Mouse (Mus musculus) forebrain, embryonic 16.5 days (tissue): ENCODE measurements at regions not wholly inside any gene's neighbourhood (a gene's known extent, or its start where the extent isn't known, plus 50 kb on each side); places are given as distances from the start of the nearest gene placed in this dataset.

Source experiments
- ATAC-seq: fragments of 200-750 bp; cut with Nextera tagmentation; 2 replicates; pipeline ENCODE4 v1.8.0; 2017; ENCODE audit warnings: mild to moderate bottlenecking, moderate library complexity
- H3K27ac ChIP-seq: fragments of 300-500 bp; sonication (generic); 2 replicates; pipeline ENCODE4 v1.5.1; 2014; ENCODE audit warnings: low read length, control low read depth
- H3K27me3 ChIP-seq: fragments of 300-500 bp; sonication (generic); replicated peaks from 2 replicates; pipeline ENCODE4 v1.6.1; 2014; ENCODE audit warnings: low read length; ENCODE audit not compliant: control insufficient read depth, insufficient read depth
- H3K36me3 ChIP-seq: fragments of 300-500 bp; sonication (generic); 2 replicates; pipeline ENCODE4 v1.6.1; 2014; ENCODE audit not compliant: control insufficient read depth, insufficient read depth
- H3K4me1 ChIP-seq: fragments of 300-500 bp; sonication (generic); replicated peaks from 2 replicates; pipeline ENCODE4 v1.6.1; 2014; ENCODE audit warnings: low read length; ENCODE audit not compliant: control insufficient read depth, insufficient read depth
- H3K4me2 ChIP-seq: fragments of 300-500 bp; sonication (generic); 2 replicates; pipeline ENCODE4 v1.6.1; 2014; ENCODE audit warnings: mild to moderate bottlenecking, low read length, control low read depth
- H3K4me3 ChIP-seq: fragments of 300-500 bp; sonication (generic); replicated peaks from 2 replicates; pipeline ENCODE4 v1.5.1; 2014; ENCODE audit warnings: mild to moderate bottlenecking, low read length, control low read depth
- H3K9ac ChIP-seq: fragments of 300-500 bp; sonication (generic); replicated peaks from 2 replicates; pipeline ENCODE4 v1.6.1; 2014; ENCODE audit warnings: low read depth, low read length, control low read depth
- H3K9me3 ChIP-seq: fragments of 300-500 bp; sonication (generic); 2 replicates; pipeline ENCODE4 v1.6.1; 2016; ENCODE audit warnings: low read length; ENCODE audit not compliant: control insufficient read depth
- WGBS: fragments of 180-500 bp; shearing (Covaris S2); extraction: QIAGEN DNeasy Blood & Tissue Kit; methylation state at CpG from one replicate; pipeline ENCODE4 v1.1.7; 2014; 5-methylcytosine and 5-hydroxymethylcytosine counted together

DNA sequence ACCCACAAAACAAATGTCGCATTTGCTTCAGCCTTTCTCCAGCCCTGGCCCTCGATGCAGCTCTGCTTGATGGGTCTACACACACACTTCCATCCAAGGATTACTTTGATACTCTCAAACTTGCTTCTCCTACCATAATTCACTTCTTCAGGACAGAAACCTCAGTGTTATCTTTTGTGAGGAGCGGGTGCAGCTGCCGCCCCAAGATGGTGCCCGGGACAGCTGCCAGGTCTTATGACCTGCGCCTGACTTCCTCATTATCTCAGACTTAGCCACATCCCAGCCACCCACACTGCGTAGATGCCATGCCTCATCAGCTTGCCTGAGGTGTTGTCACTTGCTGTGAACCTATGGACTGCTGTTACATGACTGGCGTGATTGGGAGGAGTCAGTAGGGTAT is 762.5 kb downstream of the Rfpl4b start:
- Histone ChIP-seq H3K9ac (no peak overlapping the region), H3K9me3 (peaks cover 14% of the 10 kb centered on the region), H3K4me3 (no peak overlapping the region), H3K36me3 (no peaks in the 10 kb centered on the region), H3K27ac (no peak overlapping the region), H3K27me3 (no peaks in the 10 kb centered on the region), H3K4me1 (no peaks in the 10 kb centered on the region), H3K4me2 (no peak overlapping the region)
- no peak for ATAC-seq
- 85% methylated on average over 8 of the region's 8 CpGs for WGBS

DNA sequence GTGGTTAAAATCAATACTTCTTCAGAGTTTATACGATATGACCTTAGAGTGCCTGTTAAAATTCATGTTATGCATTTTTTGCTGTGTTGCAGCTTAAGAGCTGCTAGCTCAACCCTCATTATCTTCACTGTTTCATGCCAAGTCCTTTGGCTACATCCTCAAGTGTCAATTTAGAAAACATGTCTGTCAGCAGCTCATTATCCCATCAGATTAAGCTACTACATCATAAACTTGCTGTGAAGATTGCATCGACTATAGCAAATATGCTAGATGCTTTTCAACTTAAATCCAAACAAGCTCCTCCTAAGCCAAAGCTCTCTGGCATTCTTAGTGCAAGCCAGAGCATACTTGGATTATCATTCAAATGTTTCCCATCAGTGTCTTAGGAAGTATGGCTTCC is 811.1 kb downstream of the Rfpl4b start:
- Histone ChIP-seq H3K9ac (no peak overlapping the region), H3K9me3 (no peaks in the 10 kb centered on the region), H3K4me2 (no peak overlapping the region), H3K27ac (no peak overlapping the region), H3K36me3 (no peaks in the 10 kb centered on the region), H3K4me1 (no peaks in the 10 kb centered on the region; the same call in 1 of the 2 replicates), H3K4me3 (no peak overlapping the region), H3K27me3 (no peaks in the 10 kb centered on the region)
- 25% methylated on average over 2 of the region's 2 CpGs for WGBS
- peak; percentile 91 for ATAC-seq

DNA sequence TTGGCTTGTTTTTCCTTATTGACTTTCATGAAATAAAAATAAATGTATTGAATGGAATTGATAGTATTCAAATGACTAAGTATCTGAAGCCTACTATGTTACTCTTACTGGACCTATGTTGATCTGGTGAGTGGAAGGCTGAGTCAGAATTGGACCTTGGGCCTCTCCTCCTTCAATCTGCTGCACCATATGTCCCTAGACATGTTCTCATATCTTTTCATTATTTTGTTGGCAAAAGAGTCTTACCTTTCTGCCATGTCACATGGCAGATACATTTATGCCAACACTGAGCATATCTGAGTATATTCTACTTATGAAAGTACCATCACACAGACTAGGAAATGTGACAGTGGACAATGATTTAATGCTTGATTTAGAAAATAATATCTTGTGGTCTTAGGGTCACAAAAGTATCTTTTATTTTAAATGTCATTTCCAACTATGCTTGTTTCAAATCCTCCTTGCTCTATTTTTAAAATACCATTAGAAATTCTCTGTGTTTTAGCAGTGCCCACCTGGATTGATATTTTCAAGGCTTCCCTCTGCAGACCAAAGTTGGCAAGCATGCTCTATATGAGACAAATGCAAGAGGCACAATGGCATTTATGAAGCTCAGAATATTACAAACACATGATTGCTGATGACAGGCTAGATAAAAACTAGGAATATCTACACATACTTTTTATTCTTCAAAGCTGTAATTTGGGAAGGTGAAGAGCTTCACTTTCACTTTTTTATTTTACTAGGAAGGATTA is 825.7 kb downstream of the Rfpl4b start:
- H3K4me2 ChIP-seq: no peak overlapping the region
- no peaks in the 10 kb centered on the region for H3K36me3 ChIP-seq
- H3K27ac ChIP-seq: no peak overlapping the region
- no peak overlapping the region for H3K4me3 ChIP-seq
- no peak overlapping the region for H3K9ac ChIP-seq
- ATAC-seq: no peak
- H3K27me3 ChIP-seq: no peaks in the 10 kb centered on the region
- H3K9me3 ChIP-seq: no peaks in the 10 kb centered on the region
- H3K4me1 ChIP-seq: no peaks in the 10 kb centered on the region

DNA sequence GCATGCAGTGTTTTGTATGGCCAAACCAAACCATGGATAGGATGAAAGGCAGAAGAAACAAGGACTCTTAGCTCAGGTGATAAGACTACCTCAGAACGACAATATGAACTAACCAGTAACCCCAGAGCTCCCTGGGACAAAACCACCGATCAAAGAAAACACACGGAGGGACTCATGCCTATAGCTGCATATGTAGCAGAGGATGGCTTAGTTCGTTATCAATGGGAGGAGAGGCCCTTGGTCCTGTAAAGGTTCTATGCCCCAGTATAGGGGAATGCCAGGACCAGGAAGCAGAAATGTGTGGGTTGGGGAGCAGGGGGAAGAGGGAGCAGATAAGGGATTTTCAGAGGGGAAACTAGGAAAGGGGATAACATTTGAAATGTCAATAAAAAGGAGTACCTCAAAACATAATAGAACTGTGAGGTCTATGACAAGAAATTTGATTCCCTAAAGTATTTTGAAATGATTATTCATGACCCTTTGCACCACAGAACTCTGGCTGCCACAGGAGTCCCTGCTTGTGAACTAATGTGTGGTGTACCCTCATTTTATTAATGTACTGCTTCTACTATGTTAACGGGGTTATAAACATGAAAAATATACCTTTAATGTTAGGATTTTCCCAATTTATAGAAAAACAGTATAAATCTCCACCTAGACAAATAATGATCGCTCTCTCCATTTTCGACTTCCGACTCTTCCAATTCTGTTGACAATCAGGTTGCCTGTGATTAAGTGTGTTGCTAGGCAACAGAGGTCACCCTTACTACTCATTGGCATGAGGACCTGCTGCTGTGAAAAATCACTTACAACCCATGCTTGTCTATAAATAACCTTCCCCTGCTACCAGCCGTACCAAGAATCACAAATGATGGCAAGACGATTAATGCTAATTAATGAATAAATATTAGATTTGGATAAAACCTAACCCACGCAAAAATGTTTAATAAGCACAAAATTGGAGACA is 833.0 kb downstream of the Rfpl4b start:
- H3K27me3 ChIP-seq: no peaks in the 10 kb centered on the region
- no peak overlapping the region for H3K9ac ChIP-seq
- H3K4me2 ChIP-seq: no peak overlapping the region
- peak; percentile 61 for ATAC-seq
- no peaks in the 10 kb centered on the region for H3K36me3 ChIP-seq
- no peak overlapping the region for H3K27ac ChIP-seq
- H3K9me3 ChIP-seq: no peaks in the 10 kb centered on the region
- H3K4me3 ChIP-seq: no peak overlapping the region
- 44% methylated on average over 11 of the region's 11 CpGs for WGBS
- H3K4me1 ChIP-seq: 0 out of 2 replicates have a peak, but pooled peaks cover 2% of the 10 kb centered on the region

DNA sequence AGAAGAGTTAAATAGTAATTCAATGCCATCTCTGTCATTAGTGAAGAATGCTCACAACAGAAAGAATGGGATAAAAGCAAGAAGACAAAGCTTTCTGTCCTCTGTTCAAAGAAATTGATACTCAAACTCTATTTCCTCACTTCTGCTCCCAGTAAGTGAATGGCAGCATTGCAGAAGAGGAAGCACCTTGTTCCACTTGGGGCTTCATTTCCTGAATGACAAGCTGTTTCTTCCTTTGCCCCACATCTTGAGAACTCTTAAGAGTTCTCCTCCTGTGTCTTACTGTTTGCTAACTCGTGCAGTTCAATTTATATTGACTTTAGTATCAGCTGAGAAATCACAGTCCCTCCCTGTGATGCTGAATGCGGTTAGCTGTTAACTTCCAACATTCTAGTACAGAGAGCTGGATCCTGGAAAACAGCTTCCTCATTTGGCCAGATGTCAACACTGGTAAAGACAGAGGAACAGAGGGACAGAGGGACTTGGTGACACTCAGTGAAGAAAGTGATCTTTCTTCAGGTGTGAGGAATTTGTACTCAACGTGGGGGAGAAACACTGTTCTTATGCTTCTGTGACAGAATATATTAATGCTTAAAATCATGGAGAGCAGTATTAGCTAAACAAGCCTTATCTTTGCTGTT is 840.3 kb upstream of the Marcks start:
- 70% methylated on average over 3 of the region's 3 CpGs for WGBS
- ATAC-seq: no peak

DNA sequence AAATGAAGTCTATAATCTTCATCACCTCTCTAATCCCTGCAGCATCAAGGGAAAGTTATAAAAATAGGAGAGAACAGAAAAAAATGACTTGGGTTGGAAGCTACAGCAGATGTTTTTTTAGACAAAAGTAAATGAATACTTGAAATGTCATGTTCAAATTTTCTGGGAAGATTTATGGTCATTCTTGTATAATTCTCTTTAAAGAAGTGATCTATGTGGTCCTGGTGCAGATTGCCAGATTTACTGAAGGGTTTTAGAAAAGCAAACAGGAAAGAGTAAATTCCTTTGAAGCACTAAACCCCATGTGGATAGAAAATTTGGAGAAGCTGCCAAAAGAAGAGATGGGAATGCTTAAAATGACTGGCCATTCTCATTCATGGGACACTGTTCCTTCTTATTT is 821.3 kb upstream of the Marcks start:
- Histone ChIP-seq H3K27me3 (no peaks in the 10 kb centered on the region), H3K36me3 (no peaks in the 10 kb centered on the region), H3K9me3 (no peaks in the 10 kb centered on the region), H3K4me3 (no peak overlapping the region), H3K4me1 (no peaks in the 10 kb centered on the region), H3K4me2 (no peak overlapping the region), H3K27ac (no peak overlapping the region), H3K9ac (no peak overlapping the region)
- ATAC-seq: no peak

More for the DNA sequence above, 840.3 kb upstream of the Marcks start:
- Histone ChIP-seq H3K4me3 (no peak overlapping the region), H3K4me1 (no peaks in the 10 kb centered on the region), H3K9ac (no peak overlapping the region), H3K27me3 (no peaks in the 10 kb centered on the region), H3K9me3 (no peaks in the 10 kb centered on the region), H3K4me2 (no peak overlapping the region), H3K27ac (no peak overlapping the region), H3K36me3 (no peaks in the 10 kb centered on the region)

DNA sequence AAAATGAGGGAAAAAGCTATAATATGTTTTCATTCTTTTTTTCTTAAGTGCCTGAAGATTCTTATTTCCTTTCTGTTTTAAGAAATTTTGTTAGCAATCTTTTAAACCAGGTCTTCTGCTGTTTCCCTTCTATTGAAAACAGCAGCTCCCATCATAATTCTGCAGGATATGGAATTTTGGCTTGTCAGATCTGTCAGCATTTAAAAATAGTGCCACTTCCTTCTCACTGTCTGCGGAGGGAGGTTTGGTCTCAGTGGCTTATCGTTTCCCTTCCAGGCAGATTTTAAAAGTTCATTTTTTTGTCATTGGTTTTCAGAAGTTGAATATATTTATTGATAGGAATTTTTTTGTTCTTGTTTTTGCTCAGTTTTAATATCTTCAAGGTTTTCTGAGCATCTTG is 776.1 kb upstream of the Marcks start:
- Histone ChIP-seq H3K4me1 (no peaks in the 10 kb centered on the region), H3K9me3 (no peaks in the 10 kb centered on the region), H3K36me3 (no peaks in the 10 kb centered on the region), H3K9ac (no peak overlapping the region), H3K4me3 (no peak overlapping the region), H3K4me2 (no peak overlapping the region), H3K27me3 (no peaks in the 10 kb centered on the region), H3K27ac (no peak overlapping the region)
- 88% methylated on average over 2 of the region's 2 CpGs for WGBS
- no peak for ATAC-seq

DNA sequence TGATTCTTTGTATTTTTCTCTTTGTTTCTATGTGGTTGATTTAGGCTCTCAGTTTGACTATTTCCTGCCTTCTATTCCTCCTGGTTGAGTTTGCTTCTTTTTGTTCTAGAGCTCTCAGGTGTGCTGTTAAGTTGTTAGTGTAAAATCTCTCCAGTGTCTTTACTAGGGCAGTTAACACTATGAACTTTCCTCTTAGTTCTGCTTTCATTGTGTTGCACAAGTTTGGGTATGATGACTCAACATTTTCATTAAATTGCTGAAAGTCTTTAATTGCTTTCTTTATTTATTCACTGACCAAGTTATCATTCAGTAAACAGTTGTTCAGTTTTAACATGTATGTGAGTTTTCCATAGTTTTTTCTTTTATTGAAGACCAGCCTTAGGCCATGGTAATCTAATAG is 772.9 kb upstream of the Marcks start:
- ATAC-seq: no peak
- no peaks in the 10 kb centered on the region for H3K27me3 ChIP-seq
- H3K9ac ChIP-seq: no peak overlapping the region
- no peaks in the 10 kb centered on the region for H3K9me3 ChIP-seq
- no peaks in the 10 kb centered on the region for H3K36me3 ChIP-seq
- H3K4me2 ChIP-seq: no peak overlapping the region
- H3K4me1 ChIP-seq: no peaks in the 10 kb centered on the region
- H3K4me3 ChIP-seq: no peak overlapping the region
- no peak overlapping the region for H3K27ac ChIP-seq

DNA sequence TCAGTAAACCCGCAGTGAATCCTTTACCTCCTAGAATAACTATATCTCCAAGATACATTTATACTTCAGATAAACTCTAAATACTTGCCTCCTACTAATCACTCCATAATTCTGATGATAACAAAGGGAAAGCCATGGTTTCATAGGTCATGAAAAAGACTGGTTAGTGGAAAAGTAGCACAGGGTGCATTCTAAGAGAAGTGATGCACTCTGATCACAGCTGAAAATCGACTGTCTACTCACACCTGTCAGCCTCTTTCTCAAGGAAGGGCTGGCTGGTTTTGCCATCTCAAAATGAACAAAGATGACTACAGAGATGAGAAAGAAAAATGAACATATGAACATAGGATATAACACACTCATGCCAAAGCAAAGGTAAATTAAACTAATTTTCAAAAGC is 769.6 kb upstream of the Marcks start:
- Histone ChIP-seq H3K9me3 (no peaks in the 10 kb centered on the region), H3K36me3 (no peaks in the 10 kb centered on the region), H3K4me3 (no peak overlapping the region), H3K4me2 (no peak overlapping the region), H3K9ac (no peak overlapping the region), H3K27ac (no peak overlapping the region), H3K27me3 (no peaks in the 10 kb centered on the region), H3K4me1 (no peaks in the 10 kb centered on the region)
- no peak for ATAC-seq
- 66% methylated on average over 2 of the region's 2 CpGs for WGBS
